ENCODE assay signal across 19 mouse cellular contexts in genomic region chr11:46169908-46170307, GRCm38 (mm10). TPM values are rescaled to one million over a fixed set of nuclear protein-coding genes. Genes with fewer than 3 reads are reported as not detected.
DNase-seq lines count a peak whose midpoint lies in the region; ATAC-seq lines count a peak whose summit lies in the region.
"Had no signal": no experiment of that assay in that cellular context is flagged by ENCODE, and none has a peak within 500 bp of the region (broad histone marks: within the 10 kb centered on the region; RNA-seq: fewer than 3 reads in every experiment).

No protein-coding gene starts in this region.

- ATAC-seq in hindbrain, embryonic 12.5 days (ENCODE audit: low FRiP score): no peak; the same call in 1 of the 2 replicates
- no peak for ATAC-seq in hindbrain, embryonic 16.5 days
- no peak for ATAC-seq in midbrain, embryonic 11.5 days (ENCODE audit: low FRiP score)
- ATAC-seq: activated CD4-positive, CD25-positive, alpha-beta regulatory T cell, adult 4 months; forebrain, embryonic 15.5 days had no signal

- H3K4me1 ChIP-seq in hindbrain, embryonic 12.5 days: peaks cover 14% of the 10 kb centered on the region
- H3K4me1 ChIP-seq in hindbrain, embryonic 16.5 days (ENCODE audit: control insufficient read depth, insufficient read depth, low read depth, low read length): no peaks in the 10 kb centered on the region; the same call in 1 of the 2 replicates
- no peaks in the 10 kb centered on the region for H3K4me1 ChIP-seq in midbrain, embryonic 11.5 days (ENCODE audit: control insufficient read depth, insufficient read depth, low read length)
- peaks cover 14% of the 10 kb centered on the region for H3K4me1 ChIP-seq in midbrain, embryonic 10.5 days

- H3K4me3 ChIP-seq in hindbrain, embryonic 12.5 days: no peak overlapping the region
- H3K4me3 ChIP-seq in hindbrain, embryonic 16.5 days (ENCODE audit: low read length): no peak overlapping the region
- H3K4me3 ChIP-seq in midbrain, embryonic 11.5 days (ENCODE audit: low read depth, low read length): no peak overlapping the region
- H3K4me3 ChIP-seq in midbrain, embryonic 10.5 days: no peak overlapping the region
- H3K4me3 ChIP-seq: forebrain, embryonic 15.5 days; hindbrain, embryonic 15.5 days; liver, embryonic 15.5 days had no signal

- 0 out of 2 replicates have a peak overlapping the region, but pooled peaks have one; percentile 7 for H3K27ac ChIP-seq in hindbrain, embryonic 12.5 days
- no peak overlapping the region for H3K27ac ChIP-seq in hindbrain, embryonic 16.5 days (ENCODE audit: low read depth, low read length)
- no peak overlapping the region for H3K27ac ChIP-seq in midbrain, embryonic 11.5 days (ENCODE audit: low read depth, low read length)
- H3K27ac ChIP-seq in midbrain, embryonic 10.5 days (replicated peaks): no peak overlapping the region; the same call in 1 of the 2 replicates
- H3K27ac ChIP-seq: forebrain, embryonic 15.5 days; hindbrain, embryonic 15.5 days; liver, embryonic 15.5 days had no signal

- H3K36me3 ChIP-seq in hindbrain, embryonic 12.5 days: no peaks in the 10 kb centered on the region
- no peaks in the 10 kb centered on the region for H3K36me3 ChIP-seq in hindbrain, embryonic 16.5 days (ENCODE audit: control insufficient read depth, insufficient read depth, low read length)
- H3K36me3 ChIP-seq in midbrain, embryonic 11.5 days (ENCODE audit: control insufficient read depth, insufficient read depth, low read length): no peaks in the 10 kb centered on the region
- H3K36me3 ChIP-seq in midbrain, embryonic 10.5 days: no peaks in the 10 kb centered on the region
- H3K36me3 ChIP-seq: forebrain, embryonic 15.5 days; hindbrain, embryonic 15.5 days; liver, embryonic 15.5 days had no signal

- no peak overlapping the region for H3K4me2 ChIP-seq in hindbrain, embryonic 12.5 days (replicated peaks)
- no peak overlapping the region for H3K4me2 ChIP-seq in hindbrain, embryonic 16.5 days (ENCODE audit: low read length)
- no peak overlapping the region for H3K4me2 ChIP-seq in midbrain, embryonic 11.5 days
- H3K4me2 ChIP-seq: forebrain, embryonic 15.5 days; hindbrain, embryonic 15.5 days; liver, embryonic 15.5 days had no signal

- H3K9ac ChIP-seq in hindbrain, embryonic 12.5 days: no peak overlapping the region
- no peak overlapping the region for H3K9ac ChIP-seq in hindbrain, embryonic 16.5 days (ENCODE audit: low read depth, low read length)
- H3K9ac ChIP-seq in midbrain, embryonic 11.5 days (ENCODE audit: low read length): no peak overlapping the region
- H3K9ac ChIP-seq: forebrain, embryonic 15.5 days; hindbrain, embryonic 15.5 days; liver, embryonic 15.5 days had no signal

- no peaks in the 10 kb centered on the region for H3K9me3 ChIP-seq in hindbrain, embryonic 12.5 days (replicated peaks)
- no peaks in the 10 kb centered on the region for H3K9me3 ChIP-seq in hindbrain, embryonic 16.5 days (ENCODE audit: control insufficient read depth, low read length)
- no peaks in the 10 kb centered on the region for H3K9me3 ChIP-seq in midbrain, embryonic 11.5 days (ENCODE audit: control insufficient read depth, low read length)
- no peaks in the 10 kb centered on the region for H3K9me3 ChIP-seq in midbrain, embryonic 10.5 days (replicated peaks)
- H3K9me3 ChIP-seq: forebrain, embryonic 15.5 days; hindbrain, embryonic 15.5 days; liver, embryonic 15.5 days had no signal

- peak; percentile 26 for DNase-seq in cerebellum, adult 9-11 months
- DNase-seq in cerebellum, adult 11 months: no peak
- DNase-seq in midbrain, embryonic 11.5 days (ENCODE audit: low spot score, missing footprints): peak; percentile 67
- DNase-seq in midbrain, embryonic 10.5 days (ENCODE audit: low spot score): no peak
- DNase-seq in telencephalon, adult 2 months (ENCODE audit: low read depth, low spot score): peak; percentile 67
- DNase-seq in right cerebral cortex, postnatal 36 days (ENCODE audit: low spot score in 2 of 2): no peak
- DNase-seq: adrenal gland, postnatal 36 days; gastrocnemius, postnatal 10 days; kidney, adult 9 months; kidney, postnatal 4 days; left cerebral cortex, postnatal 4 days; lung, postnatal 14 days; thymus, postnatal 4 days had no signal

- peaks cover 17% of the 10 kb centered on the region for H3K27me3 ChIP-seq in hindbrain, embryonic 12.5 days
- H3K27me3 ChIP-seq in hindbrain, embryonic 16.5 days (replicated peaks; ENCODE audit: control insufficient read depth, insufficient read depth, low read length): peaks cover 3% of the 10 kb centered on the region; the same call in 1 of the 2 replicates
- H3K27me3 ChIP-seq in midbrain, embryonic 11.5 days (ENCODE audit: control insufficient read depth, insufficient read depth, low read length): 0 out of 2 replicates have a peak, but pooled peaks cover 4% of the 10 kb centered on the region
- H3K27me3 ChIP-seq in midbrain, embryonic 10.5 days (ENCODE audit: low read depth, poor library complexity, severe bottlenecking): peaks cover 25% of the 10 kb centered on the region
- H3K27me3 ChIP-seq: forebrain, embryonic 15.5 days had no signal

- 27% methylated on average over 3 of the region's 3 CpGs for WGBS in hindbrain, embryonic 12.5 days
- WGBS in hindbrain, embryonic 16.5 days: 28% methylated on average over 3 of the region's 3 CpGs
- 59% methylated on average over 3 of the region's 3 CpGs for WGBS in midbrain, embryonic 11.5 days
- WGBS in midbrain, embryonic 10.5 days: 46% methylated on average over 3 of the region's 3 CpGs

RNA-seq across cellular contexts. Expression of gene Nipal4, which starts 3.6 kb away (rescaled TPM):
- polyA plus RNA-seq in hindbrain, embryonic 12.5 days (2016; fragmentation: Nextera tagmentation; extraction: Ambion mirVana): 0.72 and 0.90 TPM in 2 replicates
- polyA plus RNA-seq in hindbrain, embryonic 16.5 days (2015; fragmentation: Nextera tagmentation; extraction: Ambion mirVana): 0.26 and 0.45 TPM in 2 replicates
- 1.0 and 1.4 TPM in 2 replicates for polyA plus RNA-seq in midbrain, embryonic 11.5 days (2014; fragmentation: Nextera tagmentation; extraction: Ambion mirVana)
- 1.00 and 1.3 TPM in 2 replicates for polyA plus RNA-seq in midbrain, embryonic 10.5 days (2016; fragmentation: Nextera tagmentation; extraction: Ambion mirVana)

Comparison
In these comparisons a context has a peak if more than half of its experiments do, and no peak if none do; other contexts are left out.
1. DNase-seq: peak in cerebellum, adult 9-11 months (single experiment), midbrain, embryonic 11.5 days (single experiment) and telencephalon, adult 2 months (single experiment); none in cerebellum, adult 11 months (single experiment), midbrain, embryonic 10.5 days (single experiment) and right cerebral cortex, postnatal 36 days (0 of 2).